Mouse (Mus musculus): ENCODE results near the gene Serpina3n. TPM values are rescaled to one million over a fixed set of nuclear protein-coding genes. Genes with fewer than 3 reads are reported as not detected.

Serpina3n gene
- not detected for total RNA-seq (2023)

GRCm38 (mm10) chr12:104406454-104406885, at the start of gene Serpina3n:
TSS of gene Serpina3n (plus strand) at chr12:104406729.

Other genes with a start within 250 kb of the Serpina3n start
- gene Serpina3f, start 192.2 kb upstream of the Serpina3n start, total RNA-seq (2023): under 1 TPM; 0.24 to 0.33 TPM
- 1 to 10 TPM in 1 of 2 experiments, under 1 TPM in 1; 0.60 to 4.0 TPM for gene Serpina3g, start 170.5 kb upstream of the Serpina3n start, total RNA-seq (2023)
- not detected for gene Serpina3i, start 143.6 kb upstream of the Serpina3n start, total RNA-seq (2023)
- gene Serpina3j, start 92.2 kb upstream of the Serpina3n start, total RNA-seq (2023): not detected
- not detected for gene Serpina3k, start 68.2 kb upstream of the Serpina3n start, total RNA-seq (2023)
- not detected for gene Serpina3m, start 68.2 kb upstream of the Serpina3n start, total RNA-seq (2023)
- gene Gsc, start 66.6 kb downstream of the Serpina3n start, total RNA-seq (2023): not detected